Mouse (Mus musculus) T-cell, adult 2 months (primary cell): ENCODE results near the gene Hist3h2ba.
"Not testable (repeated sequence)": the region's sequence is repeated elsewhere in the genome, so short reads cannot be mapped to it uniquely, and the experiment has no call there.

Experiments
- DNase-seq: peaks from one replicate; pipeline ENCODE4 v3.0.0; 2022; ENCODE audit warnings: low spot score

The Hist3h2ba gene

DNA sequence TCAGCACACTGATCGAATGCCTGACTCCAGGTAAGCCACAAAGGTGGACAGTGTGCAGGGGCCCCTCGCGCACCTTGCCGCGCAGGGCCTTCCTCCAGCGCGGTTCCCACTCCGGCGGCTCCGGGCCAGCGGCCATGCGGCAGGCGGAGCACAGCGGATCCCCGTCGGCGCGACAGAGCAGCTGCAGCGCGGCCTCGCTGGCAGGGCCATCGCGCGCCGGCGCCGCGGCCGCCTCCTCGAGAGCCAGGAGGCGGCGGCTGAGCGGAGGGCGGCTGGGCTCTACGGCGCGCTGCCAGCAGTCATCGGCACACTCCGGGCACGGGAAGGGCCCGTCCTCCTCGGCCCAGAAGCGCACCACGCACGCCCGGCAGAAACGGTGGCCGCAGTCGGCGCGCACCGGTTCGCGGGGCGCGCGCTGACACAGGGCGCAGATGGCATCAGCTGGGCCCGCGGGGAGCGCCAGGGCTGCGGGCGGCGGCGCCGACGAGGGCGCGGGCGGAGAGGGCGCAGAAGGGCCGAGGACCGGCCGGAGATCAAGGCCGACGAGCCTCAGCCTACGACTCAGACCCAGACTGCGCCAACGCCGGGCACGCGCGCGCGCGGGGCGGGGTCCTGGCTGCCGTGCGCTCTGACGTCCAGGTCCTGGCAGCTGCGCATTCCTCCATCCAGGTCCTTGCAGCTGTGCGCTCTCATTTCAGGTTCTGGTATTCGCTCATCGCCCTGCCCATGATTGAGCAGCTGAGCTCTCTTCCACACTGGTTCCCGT, 10.2 kb upstream of the Hist3h2ba start, which contains the start of gene Rnf187:
Gene Rnf187 (minus strand): TSS at position 595 of the 766 bp plus-strand sequence.
- peak; percentile 85 for DNase-seq

DNA sequence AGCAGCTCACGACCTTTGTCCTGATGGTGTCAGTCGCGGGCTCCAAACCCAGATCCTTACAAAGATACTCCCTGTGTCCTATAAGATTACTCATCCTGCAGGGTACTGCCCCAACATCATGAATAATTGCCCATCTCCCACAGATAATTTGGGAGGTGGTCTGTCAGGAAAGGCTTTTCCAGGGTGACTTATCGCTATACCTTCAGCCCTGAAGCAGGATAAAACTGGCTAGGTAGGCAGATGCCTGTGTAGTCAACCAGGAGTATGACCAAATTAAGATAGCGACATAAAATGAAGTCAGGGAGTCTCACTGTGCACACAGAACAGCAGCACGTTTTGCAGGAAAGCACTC, 9.7 kb upstream of the Hist3h2ba start:
- no peak for DNase-seq

DNA sequence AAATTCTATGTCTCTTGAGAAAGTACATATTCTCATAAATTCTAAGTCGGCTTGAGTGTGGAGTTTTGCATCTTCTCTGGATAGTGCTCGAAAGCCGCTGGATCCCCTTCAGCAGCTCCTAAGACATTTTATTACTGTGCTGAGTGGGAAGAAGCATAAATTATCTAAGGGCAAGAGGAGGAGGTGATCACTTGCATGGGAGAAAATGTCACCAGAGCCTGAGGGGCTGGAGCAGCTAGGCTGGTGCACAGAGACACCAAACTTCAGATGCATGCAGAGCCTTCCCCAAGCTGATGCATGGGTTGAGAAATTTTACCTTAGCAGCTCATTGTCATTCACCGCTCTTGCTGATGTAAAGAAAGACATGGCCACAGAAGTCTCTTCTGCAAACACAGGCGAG, 4.6 kb upstream of the Hist3h2ba start:
- no peak for DNase-seq

DNA sequence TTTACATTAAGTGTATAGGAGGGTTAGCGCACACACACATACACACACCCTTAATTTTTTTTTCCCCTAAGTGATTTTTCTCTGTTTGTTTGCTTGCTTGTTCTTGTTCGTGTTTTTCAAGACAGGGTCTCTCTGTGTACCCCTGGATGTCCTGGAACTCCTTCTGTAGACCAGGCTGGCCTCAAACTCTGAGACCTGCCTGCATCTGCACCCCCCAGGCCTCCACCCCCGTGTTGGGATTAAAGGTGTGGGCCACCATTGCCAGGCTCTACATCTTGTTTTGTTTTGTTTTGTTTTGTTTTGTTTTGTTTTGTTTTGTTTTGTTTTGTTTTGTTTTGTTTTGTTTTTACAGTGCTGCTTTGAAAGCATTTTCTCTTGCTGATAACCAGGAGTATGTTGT, 1.4 kb upstream of the Hist3h2ba start:
- DNase-seq: no peak

DNA sequence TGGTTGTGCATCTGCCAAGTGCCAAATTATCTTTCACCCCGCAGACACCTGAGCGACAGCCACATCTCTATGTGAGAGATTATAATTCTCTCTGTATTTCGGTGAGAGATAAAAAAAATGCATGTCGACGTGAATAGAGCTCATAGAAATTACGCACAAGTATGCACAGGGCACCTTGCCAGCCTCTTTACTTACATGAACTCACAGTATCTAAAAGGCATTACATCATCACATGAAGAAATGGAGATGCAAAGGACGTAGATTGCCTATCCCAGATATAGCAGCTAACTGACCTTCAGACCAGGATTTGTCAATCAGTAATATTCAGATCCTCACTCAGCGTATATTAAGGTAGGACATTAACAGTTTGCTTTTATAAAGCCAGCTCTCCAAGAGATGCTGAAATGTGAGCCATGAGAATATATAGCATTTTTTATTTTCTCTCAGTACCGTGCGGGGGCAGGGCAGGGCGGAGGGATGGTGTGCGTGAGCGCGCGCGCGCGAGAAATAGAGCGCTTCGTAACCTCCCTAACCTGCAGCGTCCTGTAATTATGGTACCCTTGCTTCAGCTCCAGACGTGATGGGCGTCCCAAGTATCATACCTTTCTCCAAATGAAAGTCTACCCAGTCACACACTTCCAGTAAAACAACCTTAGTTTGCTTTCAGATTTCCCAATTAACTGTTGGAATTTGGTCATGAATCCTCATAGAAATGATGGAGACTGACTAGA, 757 bp upstream of the Hist3h2ba start:
- peak; percentile 36 for DNase-seq

DNA sequence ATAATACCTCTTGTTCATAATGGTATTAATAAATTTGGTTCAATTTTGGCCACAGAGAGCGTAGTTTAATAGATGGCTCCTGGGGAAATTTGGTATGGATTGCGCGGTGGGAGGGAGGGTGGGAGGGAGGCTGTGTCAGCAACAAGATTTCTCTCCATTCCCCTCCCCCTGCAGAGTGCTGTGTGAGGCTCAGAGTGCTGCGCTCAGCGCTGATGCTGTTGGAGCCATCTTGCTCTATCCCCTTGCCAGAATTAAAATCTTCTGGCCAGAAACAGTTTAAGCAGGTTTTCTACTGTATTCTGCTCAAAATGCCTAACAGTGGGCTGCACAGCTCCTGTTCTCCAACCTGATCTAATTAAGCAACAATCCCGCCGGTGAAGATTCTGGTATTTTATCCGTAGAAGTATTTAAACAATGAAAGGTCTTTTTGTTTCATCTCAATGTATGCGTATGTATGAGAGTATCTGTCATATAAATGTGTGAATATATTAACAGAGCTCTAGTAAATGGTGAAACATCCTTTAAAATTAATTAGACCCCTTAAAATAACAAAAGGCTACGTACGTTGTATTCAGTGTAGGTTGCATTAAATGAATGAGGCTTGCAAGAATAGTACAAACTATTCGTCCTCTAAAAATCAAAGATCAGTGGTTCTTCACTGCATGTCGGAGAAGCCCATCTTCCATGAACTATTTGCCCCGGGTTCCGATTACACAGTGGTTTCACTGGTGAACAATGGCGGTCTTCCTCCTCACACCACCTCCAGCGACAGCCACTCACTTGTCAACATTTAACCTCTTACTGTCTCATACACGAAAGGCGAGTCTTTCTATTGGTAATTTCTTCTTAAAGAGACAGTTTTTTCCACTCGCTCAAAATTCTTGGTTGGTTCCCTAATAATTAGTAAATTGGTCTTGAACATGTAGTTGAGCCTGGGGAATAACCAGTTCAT, 1.0 kb downstream of the Hist3h2ba start:
- DNase-seq: no peak

DNA sequence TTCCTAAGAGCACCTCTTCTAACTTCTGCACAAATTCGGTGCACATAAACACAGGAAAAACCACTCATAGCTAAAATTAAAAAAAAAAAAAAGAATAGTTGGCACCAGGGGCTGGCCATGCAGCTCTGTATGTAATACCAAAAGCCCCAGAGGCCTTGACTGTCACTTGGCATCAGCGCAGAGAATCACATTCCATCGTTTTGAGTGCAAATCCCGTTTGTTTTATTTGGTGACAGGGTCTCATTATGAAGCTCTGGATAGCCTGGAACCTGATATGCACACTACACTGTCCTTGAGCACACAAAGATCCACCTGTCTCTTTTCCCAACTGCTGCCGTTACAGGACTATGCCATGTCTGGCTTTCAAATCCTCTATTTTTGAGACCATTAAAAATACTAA, 2.5 kb downstream of the Hist3h2ba start:
- DNase-seq: no peak

DNA sequence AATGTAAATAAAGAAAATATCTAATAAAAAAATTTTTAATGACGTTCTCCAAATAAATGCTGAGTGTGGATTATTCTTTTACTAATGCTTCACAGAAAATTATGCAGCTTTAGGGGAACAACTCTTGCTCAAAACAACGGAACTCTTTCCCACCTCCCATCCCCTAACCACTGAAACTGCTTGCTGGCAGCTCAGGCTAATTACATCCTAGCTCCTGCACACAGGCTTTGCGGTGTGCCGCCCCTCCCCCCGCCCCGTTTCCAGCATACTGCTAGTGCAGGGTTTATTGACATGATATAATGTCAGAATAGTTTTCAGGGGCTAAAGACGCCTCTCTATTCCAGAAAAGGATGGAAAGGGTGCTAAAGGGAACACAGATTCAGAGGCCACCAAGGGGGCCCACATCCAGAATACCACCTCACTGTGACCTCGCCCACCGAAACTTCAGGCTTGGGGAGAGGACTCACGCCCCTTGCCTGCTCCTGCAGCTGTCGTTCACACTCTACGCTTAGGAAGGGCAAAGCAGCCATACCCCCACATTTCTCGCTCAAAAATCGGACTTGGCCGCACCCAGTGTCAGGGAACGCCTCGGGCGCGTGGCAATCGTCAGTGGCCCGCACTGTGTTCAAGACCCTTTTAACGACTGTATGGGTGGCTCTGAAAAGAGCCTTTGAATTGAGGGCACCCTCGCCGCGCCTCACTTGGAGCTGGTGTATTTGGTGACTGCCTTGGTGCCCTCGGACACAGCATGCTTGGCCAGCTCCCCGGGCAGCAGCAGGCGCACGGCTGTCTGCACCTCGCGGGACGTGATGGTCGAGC, 4.8 kb downstream of the Hist3h2ba start:
- DNase-seq: peak; percentile 19

DNA sequence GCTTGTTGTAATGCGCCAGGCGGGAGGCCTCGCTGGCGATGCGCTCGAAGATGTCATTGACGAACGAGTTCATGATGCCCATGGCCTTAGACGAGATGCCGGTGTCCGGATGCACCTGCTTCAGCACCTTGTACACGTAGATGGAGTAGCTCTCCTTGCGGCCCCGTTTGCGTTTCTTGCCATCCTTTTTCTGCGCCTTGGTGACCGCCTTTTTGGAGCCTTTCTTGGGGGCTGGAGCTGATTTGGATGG, 5.4 kb downstream of the Hist3h2ba start:
- DNase-seq: not testable (repeated sequence)

DNA sequence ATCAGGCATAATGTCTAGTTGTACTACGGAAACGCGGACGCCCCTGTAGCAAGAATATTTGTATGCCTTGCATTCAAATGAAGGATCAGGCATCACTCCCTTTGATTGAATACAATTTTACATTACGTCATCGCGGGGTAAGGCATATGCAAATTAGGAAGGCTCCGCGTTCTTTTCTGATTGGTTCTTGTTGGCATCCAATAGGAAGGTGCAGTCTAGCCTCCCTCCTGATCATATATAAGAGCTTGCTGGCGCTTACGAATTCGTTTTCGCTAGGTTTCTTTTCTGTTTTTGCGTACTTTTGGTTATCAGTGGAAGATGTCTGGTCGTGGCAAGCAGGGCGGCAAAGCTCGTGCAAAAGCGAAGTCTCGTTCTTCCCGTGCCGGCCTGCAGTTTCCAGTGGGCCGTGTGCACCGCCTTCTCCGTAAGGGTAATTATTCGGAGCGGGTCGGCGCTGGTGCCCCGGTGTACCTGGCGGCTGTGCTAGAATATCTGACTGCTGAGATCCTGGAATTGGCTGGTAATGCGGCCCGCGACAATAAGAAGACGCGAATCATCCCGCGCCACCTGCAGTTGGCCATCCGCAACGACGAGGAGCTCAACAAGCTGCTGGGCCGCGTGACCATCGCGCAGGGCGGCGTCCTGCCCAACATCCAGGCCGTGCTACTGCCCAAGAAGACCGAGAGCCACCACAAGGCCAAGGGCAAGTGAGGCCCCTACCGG, 5.9 kb downstream of the Hist3h2ba start, which contains the start of the genes Hist3h2a and Trim17:
Gene Hist3h2a (plus strand): TSS at position 266 of the 723 bp plus-strand sequence.
Gene Trim17 (plus strand): TSS at position 266 of the 723 bp plus-strand sequence.
- DNase-seq: peak; percentile 92

DNA sequence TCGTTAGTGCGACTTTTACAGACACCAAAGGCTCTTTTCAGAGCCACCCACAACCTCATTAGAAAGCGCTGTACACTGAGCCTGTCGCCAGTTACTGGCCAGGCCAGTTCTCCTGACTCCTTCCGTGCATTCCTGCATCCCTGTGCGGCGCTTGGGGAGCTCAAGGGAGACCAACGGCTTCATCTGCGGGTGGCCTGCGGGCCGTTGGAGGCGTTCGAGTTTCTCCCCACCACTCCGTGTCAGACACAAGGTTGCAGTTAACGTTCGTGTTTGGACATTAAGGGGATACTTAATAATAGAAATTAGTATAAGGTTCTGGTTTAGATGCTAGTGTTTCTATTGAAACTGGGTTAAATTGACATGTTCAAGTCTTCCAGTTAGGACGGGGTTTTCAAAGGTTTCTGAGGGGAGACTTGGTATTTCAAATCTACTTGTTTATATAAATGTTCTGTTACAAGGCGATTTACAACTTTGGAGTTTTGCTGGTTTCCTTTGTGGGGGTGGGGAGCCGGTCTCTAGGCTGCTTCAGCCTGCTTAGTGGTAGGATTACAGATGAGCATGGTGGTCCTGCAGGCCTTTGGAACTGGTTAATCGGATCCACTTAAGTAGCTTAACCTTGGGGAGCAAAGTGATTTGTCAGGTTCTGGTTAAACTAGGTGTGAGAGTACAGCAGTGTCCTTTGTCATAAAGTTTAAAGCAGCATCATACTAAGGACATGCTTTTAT, 6.6 kb downstream of the Hist3h2ba start:
- no peak for DNase-seq

DNA sequence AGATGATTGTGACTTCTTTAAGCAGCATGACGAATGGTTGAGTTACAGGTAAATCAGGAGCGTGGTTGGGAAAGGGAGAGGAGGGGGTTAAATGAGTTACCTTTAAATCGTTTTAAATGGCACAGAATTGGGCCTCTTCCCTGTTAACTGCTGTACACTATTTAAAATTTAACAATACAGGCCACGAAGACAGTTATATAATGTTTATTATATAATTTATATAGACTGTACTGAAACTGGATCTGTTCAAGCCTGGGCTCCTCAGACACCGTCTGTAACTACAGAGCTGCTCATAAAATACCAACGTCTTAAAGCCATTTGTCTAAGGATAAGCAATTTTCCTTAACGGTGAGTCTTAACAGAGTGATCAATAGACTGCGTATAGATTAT, 7.1 kb downstream of the Hist3h2ba start:
- no peak for DNase-seq

DNA sequence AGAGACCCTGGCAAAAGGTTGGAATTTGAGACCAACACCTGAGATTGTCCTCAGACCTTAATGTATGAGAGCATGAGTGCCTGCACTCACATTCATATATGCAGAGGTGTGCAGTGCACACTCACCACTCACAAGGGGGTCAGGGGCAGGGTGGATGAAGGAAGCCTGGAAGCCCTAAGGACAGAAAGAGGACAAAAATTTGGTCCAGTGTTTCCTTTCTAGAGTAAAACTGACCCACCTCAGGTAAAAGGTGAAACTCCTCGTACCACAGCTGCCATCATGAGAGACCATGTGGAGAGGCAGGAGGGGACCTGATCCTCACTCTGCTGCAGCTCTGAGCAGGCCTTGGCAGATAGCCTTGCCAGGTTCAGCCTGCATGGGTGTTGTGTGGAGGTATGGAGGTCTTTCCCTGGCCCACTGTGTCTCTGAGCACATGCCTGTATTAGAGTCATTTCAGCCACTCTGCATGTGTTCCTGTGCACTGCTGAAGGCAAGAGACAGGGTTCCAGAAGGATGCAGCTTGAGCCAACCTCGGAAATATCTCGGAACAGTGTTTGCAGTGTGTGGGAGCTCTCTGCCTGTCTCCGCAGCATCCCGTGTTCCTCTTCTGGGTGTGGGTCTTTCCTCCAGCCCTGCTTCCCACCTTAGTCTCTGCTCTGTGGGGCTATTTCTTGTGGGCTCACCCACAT, 8.7 kb downstream of the Hist3h2ba start:
- no peak for DNase-seq

DNA sequence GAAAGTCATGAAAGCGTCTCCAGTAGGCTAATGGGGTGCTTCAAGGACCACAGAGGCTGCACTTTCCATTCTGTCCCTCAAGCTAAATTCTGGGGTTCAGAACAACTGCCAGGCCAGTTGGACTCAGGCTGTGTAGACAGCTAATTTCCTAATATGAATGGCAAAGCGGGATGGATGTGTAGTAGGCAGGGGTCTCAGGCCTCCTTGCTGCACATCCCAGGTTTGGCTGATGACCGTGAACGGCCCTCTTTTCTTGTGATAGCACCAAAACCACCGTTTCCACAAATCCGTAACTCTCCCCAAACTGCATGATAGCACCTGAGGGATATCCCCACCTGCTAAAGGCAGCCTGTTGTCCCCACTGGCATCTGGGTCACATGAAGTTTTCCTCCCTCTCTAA, 9.8 kb downstream of the Hist3h2ba start:
- no peak for DNase-seq

DNA sequence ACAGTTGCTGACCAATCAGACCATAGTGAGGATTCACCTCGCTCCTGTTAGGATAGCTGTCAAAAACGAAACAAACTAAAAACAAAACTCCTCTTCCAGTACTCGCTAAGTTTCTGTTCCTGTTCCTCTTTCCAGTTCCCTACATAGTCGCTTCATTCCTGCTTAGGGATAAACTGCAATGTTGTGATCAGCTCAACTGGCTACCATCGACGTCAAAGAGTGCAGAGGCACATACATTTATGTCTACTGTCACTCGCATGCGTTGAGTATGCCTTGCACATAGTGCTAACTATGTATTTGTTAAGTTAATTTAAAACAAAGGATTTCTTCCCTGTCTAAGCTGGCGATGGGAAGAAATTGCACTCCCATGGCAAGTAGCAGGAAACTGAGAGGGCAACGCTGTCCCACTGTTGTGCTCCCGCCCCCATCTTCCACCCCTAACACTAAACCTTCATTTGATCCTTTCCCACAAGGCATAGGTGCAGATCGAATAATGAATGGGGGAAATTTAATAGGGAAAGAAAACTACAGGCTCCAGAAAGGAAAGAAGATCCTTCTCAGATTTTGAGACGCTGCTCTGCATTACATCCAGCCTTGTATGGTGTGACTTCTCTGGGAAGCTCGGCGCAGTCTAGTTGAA, 10.6 kb downstream of the Hist3h2ba start:
- no peak for DNase-seq

DNA sequence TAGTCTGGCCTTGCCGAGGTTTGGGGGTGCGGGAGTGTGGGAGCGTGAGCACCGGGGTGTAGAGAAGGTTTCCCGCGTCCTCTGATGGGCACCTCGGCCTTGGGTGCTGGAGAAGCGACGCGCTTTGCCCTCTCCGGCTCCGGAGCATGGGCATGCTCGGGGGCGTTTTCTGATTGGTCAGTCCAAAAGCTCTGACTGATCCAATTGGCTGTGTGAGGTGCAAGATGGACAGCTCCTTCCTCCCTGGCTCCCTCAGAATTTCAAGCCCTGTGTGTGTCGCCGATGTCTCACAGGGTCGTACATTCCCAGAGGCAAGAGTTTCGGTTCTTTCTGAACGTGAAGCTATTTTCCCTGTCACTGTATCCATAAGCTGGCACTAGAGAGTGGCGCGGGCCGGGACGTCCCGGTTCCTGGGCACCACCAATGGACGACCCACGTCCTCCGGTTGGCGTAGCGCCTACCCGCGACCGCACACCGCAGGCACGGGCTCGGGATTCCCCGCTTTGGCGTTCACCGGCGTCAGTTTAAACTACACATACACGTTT, 11.3 kb downstream of the Hist3h2ba start:
- peak; percentile 89 for DNase-seq

DNA sequence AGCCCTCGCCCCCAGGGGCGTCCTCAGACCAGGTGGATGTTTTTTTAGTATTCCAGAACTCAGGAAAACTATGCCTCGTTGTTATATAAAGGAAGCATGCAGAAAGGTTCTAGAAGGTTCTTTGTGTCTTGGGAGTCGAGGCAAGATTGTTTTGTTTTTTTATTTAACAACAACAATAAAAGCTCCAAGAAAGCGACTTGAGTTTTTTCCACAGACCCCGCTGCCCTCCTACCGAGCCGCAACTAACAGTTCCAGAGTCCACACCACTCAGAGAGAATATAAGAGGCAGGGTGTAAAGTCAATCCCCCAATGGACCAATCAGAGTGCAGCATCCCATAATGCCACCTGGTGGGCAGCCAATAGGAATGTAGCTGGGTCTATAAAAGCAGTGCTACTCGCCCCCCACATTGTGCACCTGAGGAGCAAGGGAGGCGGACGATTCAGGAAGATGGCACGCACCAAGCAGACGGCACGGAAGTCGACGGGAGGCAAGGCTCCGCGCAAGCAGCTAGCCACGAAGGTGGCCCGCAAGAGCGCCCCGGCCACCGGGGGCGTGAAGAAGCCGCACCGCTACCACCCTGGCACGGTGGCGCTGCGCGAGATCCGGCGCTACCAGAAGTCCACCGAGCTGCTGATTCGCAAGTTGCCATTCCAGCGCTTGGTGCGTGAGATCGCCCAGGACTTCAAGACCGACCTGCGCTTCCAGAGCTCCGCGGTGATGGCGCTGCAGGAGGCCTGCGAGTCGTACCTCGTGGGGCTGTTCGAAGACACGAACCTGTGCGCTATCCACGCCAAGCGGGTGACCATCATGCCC, 12.9 kb downstream of the Hist3h2ba start:
- DNase-seq: no peak

DNA sequence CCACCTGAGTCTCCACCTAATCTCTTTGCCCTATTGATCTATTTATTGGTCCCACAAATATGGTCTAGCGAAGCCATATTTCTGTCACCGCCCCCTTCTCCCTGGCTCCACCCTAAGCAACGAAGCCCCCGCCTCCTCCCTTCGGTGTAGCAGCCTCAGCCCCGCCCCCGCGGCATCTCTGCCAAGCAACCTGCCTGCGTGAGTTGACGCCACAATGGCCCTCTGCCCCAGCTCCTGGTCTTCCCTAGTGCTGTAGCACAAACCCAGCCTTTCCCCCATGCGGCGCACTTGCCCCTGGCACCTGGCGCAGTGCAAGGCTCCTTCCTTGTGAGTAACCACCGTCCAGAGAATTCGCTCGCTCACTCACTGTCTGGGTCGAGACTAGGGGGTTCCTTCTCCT, 14.8 kb downstream of the Hist3h2ba start:
- peak; percentile 27 for DNase-seq
